Mouse (Mus musculus): ENCODE measurements at regions not wholly inside any gene's neighbourhood (a gene's known extent, or its start where the extent isn't known, plus 50 kb on each side); places are given as distances from the start of the nearest gene placed in this dataset.

DNA sequence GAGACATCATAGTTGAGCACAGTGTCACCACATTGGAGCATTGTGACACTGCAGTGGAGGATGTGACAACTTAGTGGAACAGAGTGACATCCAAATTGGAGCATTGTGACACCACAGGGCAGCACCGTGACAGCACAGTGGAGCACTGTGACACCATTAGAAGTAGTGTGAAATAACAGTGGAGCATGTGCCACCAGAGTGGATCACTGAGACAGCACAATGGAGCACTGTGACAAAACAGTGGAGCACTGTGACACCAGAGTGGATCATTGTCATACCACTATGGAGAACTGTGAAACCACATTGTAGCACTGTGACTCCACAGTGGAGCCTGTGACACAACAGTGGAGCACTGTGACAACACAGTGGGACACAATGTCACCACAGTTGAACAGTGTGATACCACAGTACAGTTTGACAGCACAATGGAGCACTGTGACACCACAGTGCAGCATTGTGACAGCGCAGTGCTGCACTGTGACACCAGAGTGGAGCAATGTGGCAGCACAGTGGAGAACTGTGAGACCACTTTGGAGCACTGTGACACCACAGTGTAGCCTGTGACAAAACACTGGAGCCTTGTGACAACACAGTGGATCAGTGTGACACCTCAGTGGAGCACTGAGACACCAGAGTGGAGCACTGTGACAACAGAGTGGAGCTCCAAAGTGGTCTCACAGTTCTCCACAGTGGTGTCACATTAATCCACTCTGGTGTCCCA is 113.5 kb upstream of the Vmn1r2 start:
- Histone ChIP-seq H3K9me3 (ENCODE audit: control insufficient read depth, low read length) (peaks cover 67% of the 10 kb centered on the region), H3K4me1 (ENCODE audit: control insufficient read depth, insufficient read depth, low read length) (no peaks in the 10 kb centered on the region), H3K27me3 (ENCODE audit: control insufficient read depth, insufficient read depth, low read length) (no peaks in the 10 kb centered on the region), H3K36me3 (ENCODE audit: control insufficient read depth, insufficient read depth, low read length) (no peaks in the 10 kb centered on the region), H3K9ac (ENCODE audit: low read depth, low read length, severe bottlenecking) (no peak overlapping the region), H3K27ac (replicated peaks; ENCODE audit: low read depth, low read length) (no peak overlapping the region), H3K4me2 (replicated peaks; ENCODE audit: low read depth, low read length, severe bottlenecking) (no peak overlapping the region), H3K4me3 (replicated peaks; ENCODE audit: low read length) (no peak overlapping the region)
- no peak for TF ChIP-seq POLR2A (IDR thresholded peaks at IDR 0.05; ENCODE audit: borderline replicate concordance, extremely low read depth, insufficient read depth, insufficient read length)
- 82% methylated on average over 2 of the region's 2 CpGs for WGBS
- DNase-seq (ENCODE audit: low spot score) (no peak), ATAC-seq (ENCODE audit: low FRiP score, low read depth) (no peak)

DNA sequence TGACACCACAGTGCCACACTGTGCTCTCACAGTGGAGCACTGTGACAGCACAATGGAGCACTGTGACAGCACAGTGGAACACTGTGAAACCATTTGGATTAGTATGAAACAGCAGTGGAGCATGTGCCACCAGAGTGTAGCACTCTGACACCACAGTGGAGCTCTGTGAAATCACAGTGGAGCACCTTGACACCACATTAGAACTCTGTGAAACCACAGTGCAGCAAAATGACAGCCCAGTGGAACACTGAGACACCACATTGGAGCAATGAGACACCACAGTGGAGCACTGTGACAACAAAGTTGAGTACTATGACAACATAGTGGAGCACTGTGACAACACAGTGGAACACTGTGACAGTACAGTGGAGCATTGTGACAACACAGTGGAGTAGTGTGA is 112.2 kb upstream of the Vmn1r2 start:
- no peak for DNase-seq (ENCODE audit: low spot score)
- Histone ChIP-seq H3K36me3 (ENCODE audit: control insufficient read depth, insufficient read depth, low read length) (no peaks in the 10 kb centered on the region), H3K9me3 (ENCODE audit: control insufficient read depth, low read length) (peaks cover 79% of the 10 kb centered on the region), H3K9ac (ENCODE audit: low read depth, low read length, severe bottlenecking) (no peak overlapping the region), H3K4me1 (ENCODE audit: control insufficient read depth, insufficient read depth, low read length) (no peaks in the 10 kb centered on the region), H3K27ac (replicated peaks; ENCODE audit: low read depth, low read length) (no peak overlapping the region), H3K27me3 (ENCODE audit: control insufficient read depth, insufficient read depth, low read length) (no peaks in the 10 kb centered on the region), H3K4me3 (replicated peaks; ENCODE audit: low read length) (no peak overlapping the region), H3K4me2 (replicated peaks; ENCODE audit: low read depth, low read length, severe bottlenecking) (no peak overlapping the region)
- no peak for ATAC-seq (ENCODE audit: low FRiP score, low read depth)
- no peak for TF ChIP-seq POLR2A (IDR thresholded peaks at IDR 0.05; ENCODE audit: borderline replicate concordance, extremely low read depth, insufficient read depth, insufficient read length)

DNA sequence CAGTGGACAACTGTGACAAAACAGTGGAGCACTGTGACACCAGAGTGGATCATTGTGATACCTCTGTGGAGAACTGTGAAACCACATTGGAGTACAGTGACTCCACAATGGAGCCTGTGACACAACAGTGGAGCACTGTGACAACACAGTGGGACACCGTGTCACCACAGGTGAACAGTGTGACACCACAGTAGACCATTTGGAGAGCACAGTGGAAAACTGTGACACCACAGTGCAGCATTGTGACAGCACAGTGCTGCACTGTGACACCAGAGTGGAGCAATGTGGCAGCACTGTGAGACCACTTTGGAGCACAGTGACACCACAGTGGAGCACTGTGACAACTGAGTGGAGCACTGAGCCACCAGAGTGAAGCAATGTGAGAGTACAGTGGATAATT is 111.7 kb upstream of the Vmn1r2 start:
- Histone ChIP-seq H3K4me1 (ENCODE audit: control insufficient read depth, insufficient read depth, low read length) (no peaks in the 10 kb centered on the region), H3K9me3 (ENCODE audit: control insufficient read depth, low read length) (peaks cover 75% of the 10 kb centered on the region), H3K36me3 (ENCODE audit: control insufficient read depth, insufficient read depth, low read length) (no peaks in the 10 kb centered on the region), H3K27ac (replicated peaks; ENCODE audit: low read depth, low read length) (no peak overlapping the region), H3K9ac (ENCODE audit: low read depth, low read length, severe bottlenecking) (no peak overlapping the region), H3K27me3 (ENCODE audit: control insufficient read depth, insufficient read depth, low read length) (no peaks in the 10 kb centered on the region), H3K4me2 (replicated peaks; ENCODE audit: low read depth, low read length, severe bottlenecking) (no peak overlapping the region), H3K4me3 (replicated peaks; ENCODE audit: low read length) (no peak overlapping the region)
- WGBS: 89% methylated on average over 1 of the region's 1 CpGs
- DNase-seq (ENCODE audit: low spot score): no peak
- no peak for TF ChIP-seq POLR2A (IDR thresholded peaks at IDR 0.05; ENCODE audit: borderline replicate concordance, extremely low read depth, insufficient read depth, insufficient read length)
- no peak for ATAC-seq (ENCODE audit: low FRiP score, low read depth)

DNA sequence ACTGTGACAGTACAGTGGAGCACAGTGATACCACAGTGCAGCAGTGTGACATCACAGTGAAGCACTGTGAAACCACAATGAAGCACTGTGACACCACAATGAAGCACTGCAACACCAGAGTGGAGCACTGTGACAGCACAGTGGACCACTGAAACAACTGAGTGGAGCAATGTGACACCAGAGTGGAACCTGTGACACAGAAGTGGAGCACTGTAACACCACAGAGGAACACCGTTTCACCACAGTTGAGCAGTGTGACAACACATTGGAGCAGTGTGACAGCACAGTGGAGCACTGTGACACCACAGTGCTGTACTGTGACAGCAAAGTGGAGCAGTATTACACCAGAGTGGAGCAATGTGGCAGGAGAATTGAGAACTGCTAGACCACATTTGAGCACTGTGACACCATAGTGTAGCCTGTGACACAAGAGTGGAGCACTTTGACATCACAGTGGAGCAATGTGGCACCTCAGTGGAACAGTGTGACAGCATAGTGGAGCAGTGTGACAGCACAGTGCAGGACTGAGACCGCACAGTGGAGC is 107.5 kb upstream of the Vmn1r2 start:
- ATAC-seq (ENCODE audit: low FRiP score, low read depth): no peak
- TF ChIP-seq POLR2A (IDR thresholded peaks at IDR 0.05; ENCODE audit: borderline replicate concordance, extremely low read depth, insufficient read depth, insufficient read length): no peak

DNA sequence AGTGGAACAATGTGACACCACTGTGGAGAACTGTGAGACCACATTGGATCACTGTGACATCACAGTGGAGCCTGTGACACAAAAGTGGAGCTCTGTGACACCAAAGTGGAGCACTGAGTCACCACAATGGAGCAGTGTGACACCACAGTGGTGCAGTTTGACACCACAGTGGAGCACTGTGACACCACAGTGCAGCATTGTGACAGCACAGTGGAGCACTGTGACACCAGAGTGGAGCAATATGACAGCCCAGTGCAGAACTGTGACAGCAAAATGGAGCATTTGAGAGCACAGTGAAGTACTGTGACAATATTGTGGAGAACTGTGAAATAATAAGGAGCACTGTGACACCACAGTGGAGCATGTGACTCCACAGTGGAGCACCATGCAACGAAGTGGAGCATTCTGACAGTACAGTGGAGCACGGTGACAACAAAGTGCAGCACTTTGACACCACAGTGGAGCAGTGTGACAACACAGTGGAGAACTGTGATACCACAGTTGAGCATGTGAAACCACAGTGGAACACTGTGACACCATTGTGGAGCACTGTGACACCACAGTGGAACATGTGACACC is 105.0 kb upstream of the Vmn1r2 start:
- no peak overlapping the region for H3K27ac ChIP-seq (replicated peaks; ENCODE audit: low read depth, low read length)
- TF ChIP-seq POLR2A (IDR thresholded peaks at IDR 0.05; ENCODE audit: borderline replicate concordance, extremely low read depth, insufficient read depth, insufficient read length): no peak
- H3K4me3 ChIP-seq (replicated peaks; ENCODE audit: low read length): no peak overlapping the region
- H3K36me3 ChIP-seq (ENCODE audit: control insufficient read depth, insufficient read depth, low read length): no peaks in the 10 kb centered on the region
- DNase-seq (ENCODE audit: low spot score) (no peak), ATAC-seq (ENCODE audit: low FRiP score, low read depth) (no peak)
- H3K4me1 ChIP-seq (ENCODE audit: control insufficient read depth, insufficient read depth, low read length): no peaks in the 10 kb centered on the region
- H3K9ac ChIP-seq (ENCODE audit: low read depth, low read length, severe bottlenecking): no peak overlapping the region
- peaks cover 72% of the 10 kb centered on the region for H3K9me3 ChIP-seq (ENCODE audit: control insufficient read depth, low read length)
- 74% methylated on average over 2 of the region's 2 CpGs for WGBS
- H3K4me2 ChIP-seq (replicated peaks; ENCODE audit: low read depth, low read length, severe bottlenecking): no peak overlapping the region
- H3K27me3 ChIP-seq (ENCODE audit: control insufficient read depth, insufficient read depth, low read length): no peaks in the 10 kb centered on the region

More for the DNA sequence above, 107.5 kb upstream of the Vmn1r2 start:
- peaks cover 65% of the 10 kb centered on the region for H3K9me3 ChIP-seq (ENCODE audit: control insufficient read depth, low read length)
- no peaks in the 10 kb centered on the region for H3K4me1 ChIP-seq (ENCODE audit: control insufficient read depth, insufficient read depth, low read length)
- H3K27me3 ChIP-seq (ENCODE audit: control insufficient read depth, insufficient read depth, low read length): no peaks in the 10 kb centered on the region
- 46% methylated on average over 2 of the region's 2 CpGs for WGBS
- no peak overlapping the region for H3K4me2 ChIP-seq (replicated peaks; ENCODE audit: low read depth, low read length, severe bottlenecking)
- no peak overlapping the region for H3K9ac ChIP-seq (ENCODE audit: low read depth, low read length, severe bottlenecking)
- H3K27ac ChIP-seq (replicated peaks; ENCODE audit: low read depth, low read length): no peak overlapping the region
- DNase-seq (ENCODE audit: low spot score): no peak
- no peaks in the 10 kb centered on the region for H3K36me3 ChIP-seq (ENCODE audit: control insufficient read depth, insufficient read depth, low read length)
- H3K4me3 ChIP-seq (replicated peaks; ENCODE audit: low read length): no peak overlapping the region
